Mouse (Mus musculus) stomach, postnatal 0 days (tissue): ENCODE results near the gene Mtrf1. TPM values are rescaled to one million over a fixed set of nuclear protein-coding genes. Genes with fewer than 3 reads are reported as not detected.
"Not testable (repeated sequence)": the region's sequence is repeated elsewhere in the genome, so short reads cannot be mapped to it uniquely, and the experiment has no call there.

Source experiments
- ATAC-seq: fragments of 200-750 bp; cut with Nextera tagmentation; 2 replicates; pipeline ENCODE4 v1.8.0; 2017; ENCODE audit not compliant: low FRiP score, low TSS enrichment
- DNase-seq: peaks from one replicate; pipeline ENCODE4 v3.0.0-alpha.2; 2016; ENCODE audit warnings: low spot score
- H3K27ac ChIP-seq: fragments of 300-500 bp; sonication (generic); replicated peaks from 2 replicates; pipeline ENCODE4 v1.5.1; 2014; ENCODE audit warnings: mild to moderate bottlenecking, control low read depth
- H3K27me3 ChIP-seq: fragments of 300-500 bp; sonication (generic); 2 replicates; pipeline ENCODE4 v1.6.1; 2014; ENCODE audit warnings: low read length; ENCODE audit not compliant: control insufficient read depth, insufficient read depth
- H3K36me3 ChIP-seq: fragments of 300-500 bp; sonication (generic); 2 replicates; pipeline ENCODE4 v1.6.1; 2014; ENCODE audit warnings: low read length, mixed read lengths; ENCODE audit not compliant: control insufficient read depth, insufficient read depth
- H3K4me1 ChIP-seq: fragments of 300-500 bp; sonication (generic); replicated peaks from 2 replicates; pipeline ENCODE4 v1.6.1; 2014; ENCODE audit warnings: antibody characterized with exemption; ENCODE audit not compliant: control insufficient read depth, insufficient read depth
- H3K4me2 ChIP-seq: fragments of 300-500 bp; sonication (generic); replicated peaks from 2 replicates; pipeline ENCODE4 v1.6.1; 2014; ENCODE audit warnings: low read depth, mild to moderate bottlenecking, control low read depth, moderate library complexity
- H3K4me3 ChIP-seq: fragments of 300-500 bp; sonication (generic); 2 replicates; pipeline ENCODE4 v1.5.1; 2014; ENCODE audit warnings: low read depth, low read length, control low read depth
- H3K9ac ChIP-seq: fragments of 300-500 bp; sonication (generic); 2 replicates; pipeline ENCODE4 v1.6.1; 2014; ENCODE audit warnings: mild to moderate bottlenecking, low read length, control low read depth, mixed read lengths
- H3K9me3 ChIP-seq: fragments of 300-500 bp; sonication (generic); 2 replicates; pipeline ENCODE4 v1.6.1; 2016; ENCODE audit warnings: low read length; ENCODE audit not compliant: control insufficient read depth
- CTCF ChIP-seq: IDR thresholded peaks from 2 replicates; pipeline ENCODE4 v1.5.1; 2016; ENCODE audit warnings: antibody characterized with exemption, low read depth, mild to moderate bottlenecking, moderate library complexity
- EP300 ChIP-seq: optimal IDR thresholded peaks from 2 replicates; pipeline ENCODE3; 2016; ENCODE audit warnings: antibody characterized with exemption
- WGBS: fragments of 180-500 bp; shearing (Covaris S2); extraction: QIAGEN DNeasy Blood & Tissue Kit; methylation state at CpG from one replicate; pipeline ENCODE4 v1.1.7; 2014; 5-methylcytosine and 5-hydroxymethylcytosine counted together
- polyA plus RNA-seq: library from polyadenylated mRNA; unstranded; fragments of >200 nt; fragmentation: Nextera tagmentation; extraction: Ambion mirVana; gene quantifications from 2 replicates; pipeline ENCODE4 v1.2.1, GENCODE M21; 2015

Gene Mtrf1
- polyA plus RNA-seq, 1 experiment from 2014 or later: 6.8 TPM

DNA sequence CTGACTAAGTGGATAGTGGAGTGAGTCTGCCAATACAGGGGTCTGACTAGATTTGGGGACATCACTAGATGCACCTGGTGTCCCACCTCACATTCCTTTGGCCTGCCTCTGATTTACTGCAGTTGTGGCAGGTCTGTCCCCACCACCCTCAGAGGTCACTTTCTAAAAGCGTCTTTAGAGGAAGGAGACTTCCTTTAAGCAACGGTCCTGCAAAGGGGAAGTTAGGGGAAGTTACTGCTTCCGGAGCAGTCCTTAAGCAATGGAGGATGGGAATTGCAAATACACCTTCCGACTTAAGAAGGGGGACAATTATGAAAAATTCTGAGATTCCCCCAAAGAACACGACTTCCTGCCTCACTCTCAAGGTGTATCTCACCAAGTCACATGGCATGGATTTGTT, 43.9 kb downstream of the Mtrf1 start:
- TF ChIP-seq EP300 (no peak), CTCF (no peak)
- no peak for ATAC-seq
- Histone ChIP-seq H3K9ac (no peak overlapping the region), H3K4me1 (no peaks in the 10 kb centered on the region), H3K27me3 (no peaks in the 10 kb centered on the region), H3K36me3 (no peaks in the 10 kb centered on the region), H3K27ac (no peak overlapping the region), H3K4me3 (no peak overlapping the region), H3K9me3 (no peaks in the 10 kb centered on the region), H3K4me2 (no peak overlapping the region)
- no peak for DNase-seq
- WGBS: 71% methylated on average over 5 of the region's 5 CpGs

DNA sequence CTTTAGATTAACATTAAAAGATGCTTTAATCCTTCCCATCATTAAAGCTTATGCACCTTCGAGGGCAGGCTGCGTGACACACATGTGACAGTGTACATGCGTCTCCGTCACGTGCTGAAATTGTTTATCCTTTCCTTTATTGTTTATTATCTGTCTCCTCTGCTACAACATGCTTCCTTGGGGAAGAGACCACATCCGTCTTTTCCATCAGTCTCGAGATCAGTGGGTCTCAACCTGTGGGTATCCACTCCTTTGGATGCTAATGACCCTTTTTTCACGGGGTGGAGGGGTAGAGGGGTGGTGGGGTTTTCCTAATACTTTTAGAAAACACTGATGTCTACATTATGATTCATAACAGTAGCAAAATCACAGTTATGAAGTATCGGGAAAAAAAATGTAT, 47.0 kb downstream of the Mtrf1 start:
- DNase-seq: no peak
- no peak for TF ChIP-seq CTCF
- TF ChIP-seq EP300: no peak
- no peak overlapping the region for H3K4me3 ChIP-seq
- no peaks in the 10 kb centered on the region for H3K9me3 ChIP-seq
- WGBS: 82% methylated on average over 9 of the region's 9 CpGs
- no peak overlapping the region for H3K9ac ChIP-seq
- H3K4me2 ChIP-seq: no peak overlapping the region
- H3K27me3 ChIP-seq: no peaks in the 10 kb centered on the region
- no peaks in the 10 kb centered on the region for H3K4me1 ChIP-seq
- no peak for ATAC-seq
- H3K27ac ChIP-seq: no peak overlapping the region
- H3K36me3 ChIP-seq: no peaks in the 10 kb centered on the region

GRCm38 (mm10) chr14:79445055-79445620, 47.6 kb downstream of the Mtrf1 start:
- no peak for DNase-seq
- H3K4me2 ChIP-seq: no peak overlapping the region
- no peak overlapping the region for H3K9ac ChIP-seq
- no peak overlapping the region for H3K4me3 ChIP-seq
- ATAC-seq: no peak
- no peaks in the 10 kb centered on the region for H3K36me3 ChIP-seq
- no peaks in the 10 kb centered on the region for H3K4me1 ChIP-seq
- no peaks in the 10 kb centered on the region for H3K27me3 ChIP-seq
- no peak overlapping the region for H3K27ac ChIP-seq
- H3K9me3 ChIP-seq: no peaks in the 10 kb centered on the region
- no peak for TF ChIP-seq EP300
- TF ChIP-seq CTCF: no peak
- WGBS: 73% methylated on average over 16 of the region's 16 CpGs

GRCm38 (mm10) chr14:79451681-79452590, 54.4 kb downstream of the Mtrf1 start, which contains the start of gene Kbtbd6:
Kbtbd6 (plus strand) TSS chr14:79451835.
- H3K9ac ChIP-seq, H3K27ac ChIP-seq, H3K4me1 ChIP-seq, H3K9me3 ChIP-seq, H3K27me3 ChIP-seq, H3K36me3 ChIP-seq: not testable (repeated sequence)
- H3K4me3 ChIP-seq: peak within 1 kb of the TSS; percentile 47
- DNase-seq (peak; percentile 85), ATAC-seq (peak; percentile 90)
- H3K4me2 ChIP-seq: peak within 1 kb of the TSS; percentile 70
- 8% methylated on average over 36 of the region's 89 CpGs for WGBS

GRCm38 (mm10) chr14:79452591-79452934, 55.0 kb downstream of the Mtrf1 start:
- not testable (repeated sequence) for ATAC-seq, H3K27ac ChIP-seq, H3K9me3 ChIP-seq, H3K27me3 ChIP-seq, H3K4me3 ChIP-seq, H3K4me1 ChIP-seq, H3K36me3 ChIP-seq, H3K9ac ChIP-seq, DNase-seq, H3K4me2 ChIP-seq
- WGBS: 98% methylated on average over 5 of the region's 10 CpGs

DNA sequence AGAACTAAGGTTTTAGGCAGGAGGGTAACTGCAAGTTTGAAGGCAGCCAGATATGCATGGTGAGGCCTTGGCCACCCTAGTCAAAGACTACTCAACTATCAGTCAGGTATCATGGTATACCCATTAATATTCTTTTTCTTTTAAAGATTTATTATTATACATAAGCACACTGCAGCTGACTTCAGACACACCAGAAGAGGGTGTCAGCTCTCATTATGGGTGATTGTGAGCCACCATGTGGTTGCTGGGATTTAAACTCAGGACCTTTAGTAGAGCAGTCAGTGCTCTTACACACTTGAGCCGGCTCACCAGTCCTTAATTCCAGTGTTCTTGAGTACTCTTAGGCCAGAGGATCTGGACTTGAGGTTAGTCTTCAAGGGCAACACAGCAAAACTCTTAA, 62.8 kb downstream of the Mtrf1 start:
- DNase-seq (no peak), ATAC-seq (no peak)
- no peaks in the 10 kb centered on the region for H3K4me1 ChIP-seq
- peaks cover 17% of the 10 kb centered on the region; the same call in 1 of the 2 replicates for H3K36me3 ChIP-seq
- no peak overlapping the region for H3K4me3 ChIP-seq
- WGBS: 94% methylated on average over 1 of the region's 1 CpGs
- no peak overlapping the region for H3K9ac ChIP-seq
- H3K27me3 ChIP-seq: no peaks in the 10 kb centered on the region
- TF ChIP-seq EP300: no peak
- TF ChIP-seq CTCF: no peak
- H3K9me3 ChIP-seq: no peaks in the 10 kb centered on the region
- no peak overlapping the region for H3K27ac ChIP-seq
- no peak overlapping the region for H3K4me2 ChIP-seq
